Mouse (Mus musculus) ES-E14 (cell line): ENCODE data around the gene Zfp385c. TPM values are rescaled to one million over a fixed set of nuclear protein-coding genes. Genes with fewer than 3 reads are reported as not detected.
"Not testable (repeated sequence)": the region's sequence is repeated elsewhere in the genome, so short reads cannot be mapped to it uniquely, and the experiment has no call there.

Source experiments
- DNase-seq: peaks from one replicate; pipeline ENCODE4 v3.0.0-alpha.2; 2013; ENCODE audit warnings: low read depth, low spot score
- H3K27ac ChIP-seq: 2 replicates; pipeline ENCODE4 v1.5.1; 2012; ENCODE audit warnings: low read depth, mild to moderate bottlenecking, low read length, moderate library complexity, mixed read lengths; ENCODE audit not compliant: poor library complexity, insufficient read depth, severe bottlenecking
- H3K36me3 ChIP-seq: 2 replicates; pipeline ENCODE4 v1.6.1; 2012; ENCODE audit warnings: mild to moderate bottlenecking, low read length, moderate library complexity, mixed read lengths; ENCODE audit not compliant: control insufficient read depth, poor library complexity, insufficient read depth, severe bottlenecking
- H3K4me1 ChIP-seq, 2 experiments: fragments of 150-350 bp in 1 of 2; sonication (generic) in 1 of 2; 2 replicates each; pipeline ENCODE4 v1.6.1; 2012; ENCODE audit warnings: low read length in 2 of 2, mild to moderate bottlenecking in 1 of 2, mixed read lengths in 1 of 2; ENCODE audit not compliant: control insufficient read depth in 2 of 2, insufficient read depth in 2 of 2, poor library complexity in 1 of 2
- H3K4me3 ChIP-seq, 2 experiments: fragments of 150-350 bp in 1 of 2; sonication (generic) in 1 of 2; 2 replicates each; pipeline ENCODE4 v1.5.1; 2012; ENCODE audit warnings: low read length in 2 of 2, low read depth in 1 of 2, mild to moderate bottlenecking in 1 of 2, mixed read lengths in 1 of 2; ENCODE audit not compliant: insufficient read depth in 1 of 2, poor library complexity in 1 of 2, severe bottlenecking in 1 of 2
- H3K9ac ChIP-seq: 2 replicates; pipeline ENCODE4 v1.6.1; 2012; ENCODE audit warnings: low read depth, mild to moderate bottlenecking, low read length, mixed read lengths; ENCODE audit not compliant: poor library complexity, insufficient read depth, severe bottlenecking
- H3K9me3 ChIP-seq: fragments of 150-350 bp; sonication (generic); 2 replicates; pipeline ENCODE4 v1.6.1; 2012; ENCODE audit warnings: low read depth, mild to moderate bottlenecking, low read length; ENCODE audit not compliant: control insufficient read depth, insufficient read depth
- CHD2 ChIP-seq: IDR thresholded peaks from 2 replicates; pipeline ENCODE4 v1.6.1; 2014; ENCODE audit warnings: mild to moderate bottlenecking, low read depth, low read length, inconsistent platforms
- HCFC1 ChIP-seq: IDR thresholded peaks from 2 replicates; pipeline ENCODE4 v1.6.1; 2012; ENCODE audit warnings: low read length, inconsistent platforms, borderline replicate concordance; ENCODE audit not compliant: insufficient read depth
- MAFK ChIP-seq: IDR thresholded peaks from 2 replicates; pipeline ENCODE4 v1.6.1; 2014; ENCODE audit warnings: mild to moderate bottlenecking, low read depth, low read length, inconsistent platforms; ENCODE audit not compliant: insufficient read depth
- ZC3H11A ChIP-seq: IDR thresholded peaks from 2 replicates; pipeline ENCODE4 v1.6.1; 2012; ENCODE audit warnings: low read depth, mild to moderate bottlenecking, inconsistent platforms, low read length, borderline replicate concordance
- ZNF384 ChIP-seq: IDR thresholded peaks from 2 replicates; pipeline ENCODE4 v1.6.1; 2012; ENCODE audit warnings: low read depth, low read length, inconsistent platforms
- in situ Hi-C, 2 experiments: fragments of 600-800 bp; cut with MboI; formaldehyde crosslinking; loops; one replicate each; pipeline ENCODE4 v1.15.1; 2025; ENCODE audit warnings: low sequenced_read_pairs in 2 of 2, inconsistent platforms in 1 of 2; ENCODE audit not compliant: unreplicated experiment in 2 of 2
- total RNA-seq: library from RNA; depleted of rRNA; stranded (reverse); fragments of 300-350 nt; gene quantifications from 2 replicates; pipeline ENCODE4 v1.2.3, GENCODE M21; 2012

Zfp385c gene
- total RNA-seq, 1 experiment = 0.09 TPM

DNA sequence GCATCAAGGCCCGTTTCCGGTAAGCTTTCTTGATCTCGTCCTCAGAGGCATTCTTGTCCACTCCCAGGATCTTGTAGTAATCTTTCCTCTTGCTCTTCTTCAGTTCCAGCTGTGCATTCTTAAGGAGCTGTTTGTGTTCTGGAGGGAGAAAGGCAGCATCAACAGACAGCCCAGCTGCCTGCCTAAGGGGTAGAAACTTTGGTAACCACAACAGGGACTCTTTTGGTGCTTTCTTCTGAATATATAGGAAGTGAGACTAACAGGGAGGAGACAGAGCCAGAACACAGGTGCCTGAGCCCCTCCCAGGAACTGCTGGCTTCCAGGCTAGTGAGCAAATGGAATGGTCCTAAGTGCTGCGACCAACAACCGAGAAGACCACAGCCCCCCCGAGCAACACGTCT lies 107.7 kb downstream of the Zfp385c start:
- Histone ChIP-seq H3K4me3 (no peak overlapping the region), H3K9me3 (no peaks in the 10 kb centered on the region), H3K27ac (no peak overlapping the region), H3K36me3 (peaks cover 79% of the 10 kb centered on the region), H3K4me1 (no peaks in the 10 kb centered on the region), H3K9ac (no peak overlapping the region)
- DNase-seq = no peak
- TF ChIP-seq MAFK = no peak
- no peak for TF ChIP-seq ZC3H11A
- no peak for TF ChIP-seq HCFC1
- TF ChIP-seq ZNF384 = no peak
- TF ChIP-seq CHD2 = no peak
- in situ Hi-C loops = no loop called here

DNA sequence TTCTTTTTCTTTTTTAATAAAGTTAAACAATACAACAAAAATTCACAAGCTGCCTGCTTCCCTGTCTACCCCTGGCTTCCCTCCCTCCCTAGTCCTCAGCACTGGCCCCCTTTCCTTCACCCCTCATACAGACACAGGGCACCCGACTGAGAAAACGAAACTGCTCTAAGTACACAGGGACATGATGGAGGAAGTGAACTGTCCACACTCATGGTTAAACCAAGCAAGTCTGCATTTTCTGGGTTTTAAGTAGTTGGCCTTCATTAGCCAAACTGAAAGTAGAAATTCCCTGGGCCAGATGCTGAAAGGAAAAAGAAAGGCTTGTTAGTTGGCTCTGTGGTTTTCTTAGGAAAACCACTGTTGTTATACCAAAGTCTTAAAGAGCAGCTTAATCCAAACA lies 109.4 kb downstream of the Zfp385c start:
- peaks cover 83% of the 10 kb centered on the region for H3K36me3 ChIP-seq
- in situ Hi-C loops = no loop called here

GRCm38 (mm10) chr11:100582413-100582812 lies 109.8 kb downstream of the Zfp385c start:
- H3K27ac ChIP-seq, H3K4me3 ChIP-seq, H3K4me1 ChIP-seq, in situ Hi-C loops, H3K9ac ChIP-seq, H3K9me3 ChIP-seq, DNase-seq: not testable (repeated sequence)
- peaks cover 79% of the 10 kb centered on the region for H3K36me3 ChIP-seq

More for the DNA sequence above, 109.4 kb downstream of the Zfp385c start:
- H3K27ac ChIP-seq = no peak overlapping the region
- no peak for TF ChIP-seq MAFK
- no peak for TF ChIP-seq CHD2
- no peak for TF ChIP-seq HCFC1
- TF ChIP-seq ZNF384 = no peak
- no peak for TF ChIP-seq ZC3H11A
- no peaks in the 10 kb centered on the region for H3K4me1 ChIP-seq
- H3K9ac ChIP-seq = no peak overlapping the region
- no peak for DNase-seq
- no peaks in the 10 kb centered on the region for H3K9me3 ChIP-seq
- H3K4me3 ChIP-seq = no peak overlapping the region

DNA sequence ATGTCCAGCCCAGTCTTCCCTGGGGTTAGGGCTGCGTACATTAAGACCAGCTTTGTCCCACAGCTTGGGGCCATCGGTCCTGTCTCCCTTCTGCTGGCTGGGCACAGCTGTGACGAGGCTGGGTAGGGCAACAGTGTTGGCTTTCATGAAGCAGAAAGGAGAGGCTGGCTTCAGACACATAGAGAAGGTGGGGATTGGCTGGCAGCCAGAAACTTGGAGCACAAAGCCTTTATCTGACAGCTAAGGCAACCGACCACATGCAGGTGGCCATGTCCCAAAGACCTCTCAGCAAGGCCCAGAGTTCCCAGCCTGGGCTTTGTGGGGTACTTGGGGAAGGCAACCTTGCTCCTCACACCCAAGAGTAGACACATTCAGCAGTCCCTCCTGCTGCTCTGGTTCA lies 110.5 kb downstream of the Zfp385c start:
- Histone ChIP-seq H3K4me1 (no peaks in the 10 kb centered on the region), H3K27ac (no peak overlapping the region), H3K36me3 (peaks cover 75% of the 10 kb centered on the region), H3K9ac (no peak overlapping the region), H3K9me3 (no peaks in the 10 kb centered on the region), H3K4me3 (no peak overlapping the region)
- TF ChIP-seq HCFC1 = no peak
- TF ChIP-seq ZC3H11A = no peak
- no peak for DNase-seq
- in situ Hi-C loops = no loop called here

DNA sequence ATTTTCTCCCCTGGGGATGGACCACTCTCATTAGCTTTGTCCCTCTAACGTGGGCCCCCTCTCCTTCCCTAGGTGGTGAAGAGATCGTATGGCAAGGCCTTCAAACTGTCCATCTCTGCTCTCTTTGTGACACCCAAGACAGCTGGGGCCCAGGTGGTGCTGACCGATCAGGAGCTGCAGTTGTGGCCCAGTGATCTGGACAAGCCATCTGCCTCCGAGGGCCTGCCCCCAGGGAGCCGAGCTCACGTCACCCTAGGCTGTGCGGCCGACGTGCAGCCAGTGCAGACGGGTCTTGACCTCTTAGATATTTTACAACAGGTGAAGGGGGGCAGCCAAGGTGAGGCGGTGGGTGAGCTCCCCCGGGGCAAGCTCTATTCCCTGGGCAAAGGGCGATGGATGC lies 112.0 kb downstream of the Zfp385c start:
- no peak overlapping the region for H3K27ac ChIP-seq
- H3K9ac ChIP-seq = no peak overlapping the region
- H3K36me3 ChIP-seq = peaks cover 64% of the 10 kb centered on the region
- H3K9me3 ChIP-seq = no peaks in the 10 kb centered on the region
- DNase-seq = no peak
- H3K4me1 ChIP-seq = peaks cover 0 to 8% of the 10 kb centered on the region in 2 experiments; a peak in 2 of 4 replicates
- in situ Hi-C loops = no loop called here
- H3K4me3 ChIP-seq = no peak overlapping the region
- no peak for TF ChIP-seq HCFC1
